Mouse (Mus musculus) hindbrain, embryonic 10.5 days (tissue): ENCODE measurements around the gene Pgc. TPM values are rescaled to one million over a fixed set of nuclear protein-coding genes. Genes with fewer than 3 reads are reported as not detected.

Source experiments
- DNase-seq: peaks from one replicate; pipeline ENCODE4 v3.0.0-alpha.2; 2017; ENCODE audit warnings: low spot score
- H3K27ac ChIP-seq: fragments of 300-500 bp; sonication (generic); 2 replicates; pipeline ENCODE4 v1.5.1; 2016; ENCODE audit warnings: mild to moderate bottlenecking, moderate library complexity
- H3K27me3 ChIP-seq: fragments of 300-500 bp; sonication (generic); 2 replicates; pipeline ENCODE4 v1.6.1; 2016; ENCODE audit warnings: mild to moderate bottlenecking; ENCODE audit not compliant: poor library complexity, insufficient read depth, severe bottlenecking
- H3K36me3 ChIP-seq: fragments of 300-500 bp; sonication (generic); 2 replicates; pipeline ENCODE4 v1.6.1; 2016; ENCODE audit warnings: mild to moderate bottlenecking, moderate library complexity
- H3K4me1 ChIP-seq: fragments of 300-500 bp; sonication (generic); replicated peaks from 2 replicates; pipeline ENCODE4 v1.6.1; 2016; ENCODE audit warnings: mild to moderate bottlenecking
- H3K4me3 ChIP-seq: fragments of 300-500 bp; sonication (generic); 2 replicates; pipeline ENCODE4 v1.5.1; 2016; ENCODE audit warnings: mild to moderate bottlenecking, moderate library complexity
- H3K9me3 ChIP-seq: fragments of 300-500 bp; sonication (generic); 2 replicates; pipeline ENCODE4 v1.6.1; 2016; ENCODE audit warnings: mild to moderate bottlenecking, moderate library complexity
- WGBS: fragments of 180-500 bp; shearing (Covaris S2); methylation state at CpG from one replicate; pipeline ENCODE4 v1.1.7; 2016; 5-methylcytosine and 5-hydroxymethylcytosine counted together
- polyA plus RNA-seq: library from polyadenylated mRNA; unstranded; fragments of >200 nt; fragmentation: Nextera tagmentation; extraction: Ambion mirVana; gene quantifications from 2 replicates; pipeline ENCODE4 v1.2.1, GENCODE M21; 2016

Pgc gene
- polyA plus RNA-seq, 1 experiment from 2014 or later: not detected

- Histone ChIP-seq H3K27ac (no peak overlapping the region), H3K4me3 (no peak overlapping the region), H3K27me3 (no peaks in the 10 kb centered on the region), H3K9me3 (no peaks in the 10 kb centered on the region), H3K36me3 (no peaks in the 10 kb centered on the region), H3K4me1 (peaks cover 31% of the 10 kb centered on the region)
- no peak for DNase-seq
- 74% methylated on average over 15 of the region's 15 CpGs for WGBS
Measured at GRCm38 (mm10) chr17:47759702-47760410, 33.2 kb downstream of the Pgc start.

GRCm38 (mm10) chr17:47762028-47762427, 35.4 kb downstream of the Pgc start:
- 81% methylated on average over 7 of the region's 7 CpGs for WGBS
- H3K27ac ChIP-seq: no peak overlapping the region
- H3K27me3 ChIP-seq: peaks cover 4% of the 10 kb centered on the region; the same call in 1 of the 2 replicates
- H3K36me3 ChIP-seq: no peaks in the 10 kb centered on the region
- DNase-seq: no peak
- no peaks in the 10 kb centered on the region for H3K9me3 ChIP-seq
- H3K4me3 ChIP-seq: no peak overlapping the region
- H3K4me1 ChIP-seq: peaks cover 26% of the 10 kb centered on the region

- DNase-seq: no peak
- H3K27ac ChIP-seq: peak overlapping the region; percentile 41; the same call in 1 of the 2 replicates
- no peak overlapping the region for H3K4me3 ChIP-seq
Measured at GRCm38 (mm10) chr17:47762518-47763340, 36.1 kb downstream of the Pgc start.

GRCm38 (mm10) chr17:47765986-47766385, 39.3 kb downstream of the Pgc start:
- H3K9me3 ChIP-seq: no peaks in the 10 kb centered on the region
- H3K4me1 ChIP-seq: peaks cover 17% of the 10 kb centered on the region
- DNase-seq: no peak
- no peak overlapping the region for H3K27ac ChIP-seq
- 78% methylated on average over 4 of the region's 4 CpGs for WGBS
- H3K4me3 ChIP-seq: no peak overlapping the region
- peaks cover 10% of the 10 kb centered on the region for H3K27me3 ChIP-seq
- no peaks in the 10 kb centered on the region for H3K36me3 ChIP-seq

More at GRCm38 (mm10) chr17:47762518-47763340, 36.1 kb downstream of the Pgc start:
- peaks cover 26% of the 10 kb centered on the region for H3K4me1 ChIP-seq
- 78% methylated on average over 13 of the region's 13 CpGs for WGBS
- peaks cover 8% of the 10 kb centered on the region for H3K27me3 ChIP-seq
- H3K36me3 ChIP-seq: no peaks in the 10 kb centered on the region
- H3K9me3 ChIP-seq: no peaks in the 10 kb centered on the region

- H3K27ac ChIP-seq: no peak overlapping the region
- WGBS: 93% methylated on average over 6 of the region's 6 CpGs
- peaks cover 10% of the 10 kb centered on the region for H3K27me3 ChIP-seq
- H3K4me3 ChIP-seq: no peak overlapping the region
- H3K36me3 ChIP-seq: no peaks in the 10 kb centered on the region
- no peak for DNase-seq
- H3K4me1 ChIP-seq: peaks cover 17% of the 10 kb centered on the region
- H3K9me3 ChIP-seq: 0 out of 2 replicates have a peak, but pooled peaks cover 2% of the 10 kb centered on the region
Measured at GRCm38 (mm10) chr17:47766407-47767043, 39.9 kb downstream of the Pgc start.

GRCm38 (mm10) chr17:47767081-47767455, 40.4 kb downstream of the Pgc start:
- no peak for DNase-seq
- Histone ChIP-seq H3K4me1 (peaks cover 17% of the 10 kb centered on the region), H3K9me3 (peaks cover 7% of the 10 kb centered on the region; the same call in 1 of the 2 replicates), H3K36me3 (no peaks in the 10 kb centered on the region), H3K4me3 (no peak overlapping the region), H3K27me3 (peaks cover 10% of the 10 kb centered on the region), H3K27ac (no peak overlapping the region)
- 64% methylated on average over 2 of the region's 2 CpGs for WGBS

GRCm38 (mm10) chr17:47767456-47768141, 41.0 kb downstream of the Pgc start:
- whole genome bisulfite sequencing: 39% methylated on average over 17 of the region's 17 CpGs
- H3K4me3 ChIP-seq: no peak overlapping the region
- DNase-seq: no peak

GRCm38 (mm10) chr17:47768707-47769276, 42.1 kb downstream of the Pgc start:
- 55% methylated on average over 12 of the region's 12 CpGs for WGBS
- no peak overlapping the region; the same call in 1 of the 2 replicates for H3K27ac ChIP-seq
- no peak for DNase-seq
- H3K4me3 ChIP-seq: no peak overlapping the region
- H3K4me1 ChIP-seq: peaks cover 10% of the 10 kb centered on the region
- peaks cover 10% of the 10 kb centered on the region for H3K27me3 ChIP-seq
- H3K9me3 ChIP-seq: peaks cover 15% of the 10 kb centered on the region
- H3K36me3 ChIP-seq: no peaks in the 10 kb centered on the region

More at GRCm38 (mm10) chr17:47767456-47768141, 41.0 kb downstream of the Pgc start:
- H3K9me3 ChIP-seq: peaks cover 12% of the 10 kb centered on the region
- H3K27ac ChIP-seq: no peak overlapping the region
- H3K36me3 ChIP-seq: no peaks in the 10 kb centered on the region
- peaks cover 14% of the 10 kb centered on the region for H3K4me1 ChIP-seq
- H3K27me3 ChIP-seq: peaks cover 10% of the 10 kb centered on the region

GRCm38 (mm10) chr17:47769389-47770299, 43.0 kb downstream of the Pgc start:
- peaks cover 15% of the 10 kb centered on the region for H3K9me3 ChIP-seq
- peaks cover 10% of the 10 kb centered on the region for H3K4me1 ChIP-seq
- H3K4me3 ChIP-seq: no peak overlapping the region
- WGBS: 84% methylated on average over 11 of the region's 11 CpGs
- H3K27me3 ChIP-seq: peaks cover 10% of the 10 kb centered on the region
- no peak for DNase-seq
- H3K27ac ChIP-seq: no peak overlapping the region
- H3K36me3 ChIP-seq: no peaks in the 10 kb centered on the region

- WGBS: 63% methylated on average over 6 of the region's 6 CpGs
- no peak overlapping the region for H3K4me3 ChIP-seq
- peaks cover 5% of the 10 kb centered on the region for H3K4me1 ChIP-seq
- H3K27me3 ChIP-seq: no peaks in the 10 kb centered on the region
- no peak for DNase-seq
- 0 out of 2 replicates have a peak overlapping the region, but pooled peaks have one; percentile 17 for H3K27ac ChIP-seq
- no peaks in the 10 kb centered on the region for H3K36me3 ChIP-seq
- peaks cover 15% of the 10 kb centered on the region for H3K9me3 ChIP-seq
Measured at GRCm38 (mm10) chr17:47773604-47774003, 47.0 kb downstream of the Pgc start.

GRCm38 (mm10) chr17:47777141-47777540, 50.5 kb downstream of the Pgc start:
- no peak overlapping the region for H3K27ac ChIP-seq
- H3K9me3 ChIP-seq: peaks cover 8% of the 10 kb centered on the region
- H3K4me3 ChIP-seq: no peak overlapping the region
- no peaks in the 10 kb centered on the region for H3K4me1 ChIP-seq
- DNase-seq: no peak
- no peaks in the 10 kb centered on the region for H3K36me3 ChIP-seq
- WGBS: 73% methylated on average over 2 of the region's 2 CpGs
- H3K27me3 ChIP-seq: no peaks in the 10 kb centered on the region
